Mouse (Mus musculus) CD4-positive, CD25-positive, alpha-beta regulatory T cell, adult 4 months (primary cell): ENCODE data around the gene Hspa1a. TPM values are rescaled to one million over a fixed set of nuclear protein-coding genes. Genes with fewer than 3 reads are reported as not detected.
A peak's percentile ranks its signal among the peaks of the same experiment; 100 is the strongest.
"Not testable (repeated sequence)": the region's sequence is repeated elsewhere in the genome, so short reads cannot be mapped to it uniquely, and the experiment has no call there.

Experiments
- ATAC-seq: one replicate; pipeline ENCODE4 v1.8.0; 2017
- polyA plus RNA-seq, 2 experiments: library from polyadenylated mRNA; unstranded; fragments of 100-300 nt; shearing (Covaris generic); gene quantifications; one replicate each; pipeline ENCODE4 v1.2.1; 2017

The Hspa1a gene
- polyA plus RNA-seq, 2 experiments from 2014 or later, result 1.1 TPM; not detected in 1

- no peak for ATAC-seq
Measured at GRCm38 (mm10) chr17:34962841-34963240, 9.1 kb downstream of the Hspa1a start.

- no peak for ATAC-seq
Measured at GRCm38 (mm10) chr17:34962125-34962524, 9.8 kb downstream of the Hspa1a start.

- ATAC-seq, result no peak
Measured at GRCm38 (mm10) chr17:34960702-34961493, 11.1 kb downstream of the Hspa1a start.

- ATAC-seq, result peak; percentile 21
Measured at GRCm38 (mm10) chr17:34959881-34960515, 12.0 kb downstream of the Hspa1a start.

GRCm38 (mm10) chr17:34959130-34959778 is 12.7 kb downstream of the Hspa1a start, which contains the start of gene Hspa1b:
Hspa1b (minus strand) TSS chr17:34959238.
- ATAC-seq, result peak; percentile 90

GRCm38 (mm10) chr17:34958734-34959129 is 13.2 kb downstream of the Hspa1a start:
- ATAC-seq, result peak; percentile 12

GRCm38 (mm10) chr17:34957966-34958365 is 14.0 kb downstream of the Hspa1a start:
- ATAC-seq, result not testable (repeated sequence)

GRCm38 (mm10) chr17:34957291-34957690 is 14.7 kb downstream of the Hspa1a start:
- not testable (repeated sequence) for ATAC-seq

GRCm38 (mm10) chr17:34956340-34956739 is 15.6 kb downstream of the Hspa1a start:
- ATAC-seq, result no peak

- no peak for ATAC-seq
Measured at GRCm38 (mm10) chr17:34955884-34956283, 16.1 kb downstream of the Hspa1a start.

- ATAC-seq, result no peak
Measured at GRCm38 (mm10) chr17:34954831-34955230, 17.1 kb downstream of the Hspa1a start.

- no peak for ATAC-seq
Measured at GRCm38 (mm10) chr17:34953904-34954303, 18.1 kb downstream of the Hspa1a start.

- ATAC-seq, result no peak
Measured at GRCm38 (mm10) chr17:34953258-34953657, 18.7 kb downstream of the Hspa1a start.

- ATAC-seq, result peak; percentile 70
Measured at GRCm38 (mm10) chr17:34952378-34953040, 19.4 kb downstream of the Hspa1a start.

- ATAC-seq, result peak; percentile 21
Measured at GRCm38 (mm10) chr17:34951636-34952377, 20.1 kb downstream of the Hspa1a start.

GRCm38 (mm10) chr17:34950514-34951455 is 21.2 kb downstream of the Hspa1a start:
- no peak for ATAC-seq

GRCm38 (mm10) chr17:34949553-34949969 is 22.4 kb downstream of the Hspa1a start:
- ATAC-seq, result no peak

- ATAC-seq, result not testable (repeated sequence)
Measured at GRCm38 (mm10) chr17:34948721-34949552, 23.0 kb downstream of the Hspa1a start.

GRCm38 (mm10) chr17:34947606-34948005 is 24.4 kb downstream of the Hspa1a start:
- no peak for ATAC-seq
